ENCODE assay signal across 14 mouse cellular contexts in the genomic region with DNA sequence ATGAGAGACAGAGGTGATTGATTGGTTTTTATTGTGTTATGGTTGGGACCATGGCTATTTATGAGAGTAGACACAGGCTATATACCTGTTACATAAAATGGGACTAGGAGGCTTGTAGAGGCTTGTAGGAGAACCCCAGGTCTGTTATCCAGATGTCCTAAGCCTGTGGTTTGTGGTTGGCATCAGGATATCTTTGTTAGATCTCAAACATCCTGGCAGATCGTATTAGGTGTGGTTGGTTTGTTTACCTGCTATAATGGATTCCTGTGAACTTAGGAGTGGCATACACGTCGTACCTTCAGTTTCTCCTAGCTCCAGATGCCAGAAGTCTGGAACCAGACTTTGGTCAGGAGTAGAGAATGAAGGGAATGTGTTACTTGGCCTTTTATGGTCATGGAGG.
DNase-seq lines count a peak whose midpoint lies in the region; ATAC-seq lines count a peak whose summit lies in the region.
"Had no signal": no experiment of that assay in that cellular context is flagged by ENCODE, and none has a peak within 500 bp of the region (broad histone marks: within the 10 kb centered on the region; RNA-seq: fewer than 3 reads in every experiment).

No protein-coding gene starts in this region.

- DNase-seq in thymus, postnatal 0 days (ENCODE audit: low spot score) = peak; percentile 7
- DNase-seq in thymus, postnatal 14 days = no peak
- no peak for DNase-seq in cerebellum, postnatal 36 days
- DNase-seq in yolk sac, embryonic 10.5 days (ENCODE audit: low spot score) = no peak
- DNase-seq: adrenal gland, adult 2 months; adrenal gland, postnatal 25 days; cerebellum, adult 18-20 months; cerebellum, adult 9-11 months; embryo, embryonic 11 days; heart, adult 18-20 months had no signal

- peak; percentile 53 for ATAC-seq in activated CD4-positive, CD25-positive, alpha-beta regulatory T cell, adult 4 months
- ATAC-seq in megakaryocyte, adult 5-6 weeks (ENCODE audit: poor library complexity, severe bottlenecking) = peak; percentile 3; the same call in 1 of the 2 replicates
- ATAC-seq: forebrain, embryonic 15.5 days; Patski had no signal
